Mouse (Mus musculus) heart, postnatal 14 days (tissue): Measurements from ENCODE around the gene 2210011C24Rik. TPM values are rescaled to one million over a fixed set of nuclear protein-coding genes. Genes with fewer than 3 reads are reported as not detected.
A peak's percentile ranks its signal among the peaks of the same experiment; 100 is the strongest.

Experiments
- DNase-seq, 2 experiments: peaks; one replicate each; pipeline ENCODE4 v3.0.0; 2021 to 2022
- intact Hi-C: fragments of 180-260 bp; cut with DNase I; formaldehyde crosslinking; loops from one replicate; pipeline ENCODE4 v1.15.1; 2025
- long read RNA-seq, 2 experiments: library from polyadenylated mRNA; stranded (forward); transcript quantifications; one replicate each; pipeline ENCODE4 v2.0.0; 2021
- total RNA-seq, 2 experiments: library from RNA; stranded (reverse); gene quantifications; 2 replicates each; pipeline ENCODE4 v1.2.3; 2021

2210011C24Rik gene
- 1 to 10 TPM; 1.8 to 2.3 TPM for total RNA-seq
- long read RNA-seq, experiment 1, partial matches to known transcripts, result 1 of 4 reads
- long read RNA-seq, experiment 1, other reads (novel, unspliced or antisense), result 0 of 4 reads
- long read RNA-seq, experiment 2, partial matches to known transcripts, result 0 of 1 reads
- long read RNA-seq, experiment 2, other reads (novel, unspliced or antisense), result 1 of 1 reads

DNA sequence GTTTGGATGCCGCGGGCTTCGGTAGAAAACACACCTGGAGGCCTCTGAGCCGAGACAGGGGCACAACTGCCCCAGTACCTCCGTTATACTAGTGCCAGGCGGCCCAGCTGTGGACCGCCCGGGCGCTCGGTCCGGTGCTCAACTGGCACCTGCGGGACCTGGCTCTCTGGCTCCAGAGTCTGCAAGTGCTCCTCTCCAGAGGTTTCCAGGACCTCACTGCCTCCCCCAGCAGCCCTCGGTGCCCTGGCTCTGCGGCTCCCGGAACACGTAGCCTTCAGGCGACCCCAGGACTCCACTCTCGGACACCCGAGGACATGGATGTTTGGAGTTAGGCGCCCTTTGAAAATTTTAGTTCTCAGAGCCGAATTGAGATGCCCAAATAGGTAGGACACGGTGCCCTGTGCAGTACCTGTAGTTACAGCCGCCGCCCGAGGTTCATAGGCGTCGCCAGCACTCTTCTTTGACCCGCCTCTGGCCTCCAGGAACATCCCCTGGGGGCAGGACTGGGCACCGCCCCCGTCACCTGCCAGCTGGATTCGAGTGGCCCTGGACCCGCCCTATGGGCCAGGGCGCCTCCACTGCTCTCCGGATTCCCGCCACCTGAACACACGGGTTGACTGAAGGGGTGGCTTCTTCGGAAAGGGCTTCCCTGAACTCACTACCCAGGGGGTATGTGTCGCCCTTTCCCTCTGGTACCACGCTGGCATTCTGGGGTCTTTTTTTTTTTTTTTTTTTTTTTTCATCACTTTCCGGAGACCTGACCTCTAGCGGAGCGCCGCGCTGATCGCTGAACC is at the start of gene 2210011C24Rik:
Gene 2210011C24Rik (minus strand): TSS at position 467 of the 794 bp plus-strand sequence.
- intact Hi-C loops, result loop anchor here (10.0 kb wide), 1 partner anchor 823 kb away; the partner anchor contains the start of gene Gadd45gip1
- DNase-seq, result peak in 1 of 2 experiments; percentile 22

DNA sequence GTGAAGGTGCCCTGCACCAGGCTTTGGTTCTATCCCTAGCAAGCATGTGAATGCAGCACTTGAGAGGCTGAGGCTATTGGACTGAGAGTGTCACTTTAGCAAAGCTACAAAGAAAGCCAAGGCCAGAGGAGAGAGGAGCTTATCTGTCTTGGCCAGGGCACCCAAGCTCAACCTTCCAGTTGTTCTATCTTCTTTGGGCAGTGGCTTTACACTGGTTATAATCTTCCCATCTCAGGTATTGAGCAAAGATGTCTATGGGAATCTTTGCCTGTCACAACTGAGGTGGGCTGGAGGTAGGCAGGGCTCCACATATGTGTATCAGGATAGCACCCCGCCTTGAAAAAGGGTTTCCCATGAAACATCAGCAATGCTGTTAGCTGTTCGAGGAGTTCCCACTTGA is 48.3 kb upstream of the 2210011C24Rik start:
- intact Hi-C loops, result no loop called here
- DNase-seq, result no peak

- intact Hi-C loops, result no loop called here
- no peak for DNase-seq
Measured at GRCm38 (mm10) chr8:84059226-84059625, 47.3 kb upstream of the 2210011C24Rik start.

DNA sequence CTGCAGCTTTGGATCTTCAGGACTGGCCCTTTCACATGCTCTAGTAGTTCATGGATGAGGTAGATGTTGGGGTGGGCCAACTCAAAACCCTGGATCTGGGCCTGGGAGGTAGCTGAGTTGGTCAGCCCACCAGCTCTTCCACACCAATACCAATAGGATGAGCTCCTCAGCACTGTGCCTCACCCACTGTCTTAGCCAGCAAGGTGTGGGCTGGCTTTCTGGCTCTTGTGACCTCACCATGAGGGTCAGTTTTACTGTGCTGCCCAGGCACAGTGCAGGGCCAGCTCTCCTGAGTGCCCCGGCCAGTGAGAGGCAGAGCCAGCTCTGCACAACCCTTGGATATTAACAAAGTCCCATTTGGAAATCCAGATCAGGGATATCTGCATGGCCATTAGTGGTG is 45.9 kb upstream of the 2210011C24Rik start:
- intact Hi-C loops, result no loop called here
- no peak for DNase-seq

GRCm38 (mm10) chr8:84053229-84053628 is 41.3 kb upstream of the 2210011C24Rik start:
- DNase-seq, result no peak
- intact Hi-C loops, result no loop called here

DNA sequence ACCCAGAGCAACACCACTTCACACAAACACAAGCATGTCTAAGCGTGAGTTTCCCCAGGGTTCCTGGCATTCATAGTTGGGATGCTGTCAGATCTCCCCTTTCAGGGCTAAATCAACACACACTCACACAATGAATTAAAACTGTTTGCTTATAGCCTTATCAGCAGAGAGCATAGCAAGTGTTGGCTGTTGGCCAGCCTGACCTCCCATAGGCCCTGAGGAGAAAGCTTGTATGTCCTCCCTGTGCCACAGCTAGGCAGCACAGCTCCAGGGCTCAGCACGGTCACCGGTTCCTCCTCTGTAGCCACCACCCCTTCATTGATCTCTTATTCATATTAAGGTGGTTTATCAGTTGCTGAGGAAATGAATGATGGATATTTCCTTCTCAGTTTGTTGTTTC is 40.8 kb upstream of the 2210011C24Rik start:
- no peak for DNase-seq
- intact Hi-C loops, result no loop called here

DNA sequence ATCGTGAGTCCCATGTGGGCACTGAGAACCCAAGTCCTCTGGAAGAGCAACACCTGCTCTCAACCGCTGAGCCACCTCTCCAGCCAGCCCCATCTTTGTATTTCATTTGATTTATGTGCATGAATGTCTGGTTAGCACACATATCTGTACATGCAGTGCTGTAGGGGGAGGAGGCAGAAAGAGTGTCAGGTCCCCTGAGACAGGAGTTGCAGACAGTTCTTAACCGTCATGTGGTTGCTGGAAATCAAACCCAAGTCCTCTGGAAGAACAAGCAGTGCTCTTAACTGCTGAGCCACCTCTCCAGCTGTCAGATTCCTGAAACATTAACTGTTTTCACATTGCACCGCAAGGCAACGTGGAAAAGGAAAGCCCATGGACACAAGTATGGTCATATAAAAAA is 36.2 kb upstream of the 2210011C24Rik start:
- DNase-seq, result no peak
- intact Hi-C loops, result no loop called here

- no peak for DNase-seq
- intact Hi-C loops, result no loop called here
Measured at GRCm38 (mm10) chr8:84046505-84046904, 34.5 kb upstream of the 2210011C24Rik start.

- intact Hi-C loops, result loop anchor here (5.0 kb wide), 1 partner anchor 62 kb away; no protein-coding TSS in a partner anchor
Measured at GRCm38 (mm10) chr8:84044900-84045299, 32.9 kb upstream of the 2210011C24Rik start, which contains the start of gene Rln3. TSS of gene Rln3 (minus strand) at chr8:84045000.

DNA sequence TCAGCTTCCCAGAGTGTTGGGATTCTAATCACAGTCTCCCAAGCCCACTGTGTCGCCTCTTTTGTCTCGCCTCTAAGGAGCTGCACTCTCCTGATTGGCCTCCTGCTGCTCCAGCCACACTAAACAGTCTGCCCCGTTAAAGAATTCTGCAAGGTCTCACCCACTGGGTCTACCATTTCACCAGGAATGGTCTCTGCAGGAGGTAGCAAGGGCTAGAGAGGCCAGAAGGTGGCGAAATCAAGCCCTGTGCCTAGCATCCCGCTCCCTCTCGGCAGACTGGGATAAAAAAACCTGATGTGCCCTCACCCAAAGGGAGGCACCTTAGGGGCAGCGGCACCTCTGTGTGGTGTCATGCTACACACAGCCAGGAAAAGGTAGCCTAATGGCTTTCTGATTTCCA is 32.1 kb upstream of the 2210011C24Rik start:
- intact Hi-C loops, result loop anchor here (5.0 kb wide), 1 partner anchor 63 kb away; no protein-coding TSS in a partner anchor
- DNase-seq, result no peak

More at GRCm38 (mm10) chr8:84044900-84045299, 32.9 kb upstream of the 2210011C24Rik start, which contains the start of gene Rln3:
- DNase-seq, result no peak

GRCm38 (mm10) chr8:84042948-84043342 is 31.0 kb upstream of the 2210011C24Rik start:
- peak; percentile 47 to 51 for DNase-seq
- intact Hi-C loops, result loop anchor here (5.0 kb wide), 1 partner anchor 64 kb away; no protein-coding TSS in a partner anchor

DNA sequence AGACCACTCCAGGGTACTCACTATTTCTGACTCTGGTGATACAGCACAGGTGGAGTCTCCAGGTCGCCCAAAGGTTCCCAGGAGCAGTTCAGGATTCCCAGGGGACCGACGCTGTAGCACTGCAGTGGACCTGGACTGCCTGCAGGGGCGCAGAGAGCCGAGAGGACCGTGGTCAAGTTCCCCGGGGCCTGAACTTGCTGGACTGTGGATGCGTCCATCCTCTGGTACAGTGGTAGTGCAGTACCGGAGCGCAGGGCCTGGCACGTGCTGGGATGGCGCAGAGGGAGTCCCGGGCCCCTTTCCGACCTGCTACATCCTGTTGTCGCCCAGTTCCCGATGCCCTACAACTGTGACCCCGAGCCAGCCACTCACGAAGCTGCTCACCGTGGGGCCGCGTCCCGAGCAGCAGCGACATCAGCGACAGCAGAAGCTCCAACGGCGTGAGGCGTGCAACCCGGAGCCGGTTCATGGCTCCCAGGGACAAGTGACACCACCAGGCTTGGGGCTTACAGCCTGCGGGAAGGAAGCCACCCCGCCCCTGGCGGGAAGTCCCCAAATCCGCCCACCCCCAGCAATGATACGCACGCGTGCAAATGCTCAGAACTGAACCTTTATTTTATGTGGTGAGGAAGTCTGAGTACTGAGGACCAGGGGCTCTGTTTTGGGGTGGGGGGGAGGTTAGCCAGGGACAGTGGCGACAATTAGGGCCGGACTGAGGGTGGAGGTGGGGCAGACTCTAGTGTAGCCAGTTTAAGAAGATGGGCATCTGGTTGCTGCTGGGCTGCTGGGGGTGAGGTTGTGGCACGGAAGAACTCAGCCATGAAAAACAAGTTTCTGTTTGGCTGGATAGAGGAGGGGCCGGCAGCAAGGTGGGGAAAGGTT is 30.3 kb upstream of the 2210011C24Rik start, which contains the start of gene Il27ra:
Gene Il27ra (minus strand): TSS at position 524 of the 882 bp plus-strand sequence.
- intact Hi-C loops, result loop anchor here (5.0 kb wide), 1 partner anchor 65 kb away; no protein-coding TSS in a partner anchor
- DNase-seq, result peak; percentile 79 to 81

GRCm38 (mm10) chr8:84039050-84039449 is 27.1 kb upstream of the 2210011C24Rik start:
- DNase-seq, result peak; percentile 76 to 85
- intact Hi-C loops, result loop anchor here (1.0 to 5.0 kb wide), 2 partner anchors 246 to 318 kb away; no protein-coding TSS in a partner anchor

DNA sequence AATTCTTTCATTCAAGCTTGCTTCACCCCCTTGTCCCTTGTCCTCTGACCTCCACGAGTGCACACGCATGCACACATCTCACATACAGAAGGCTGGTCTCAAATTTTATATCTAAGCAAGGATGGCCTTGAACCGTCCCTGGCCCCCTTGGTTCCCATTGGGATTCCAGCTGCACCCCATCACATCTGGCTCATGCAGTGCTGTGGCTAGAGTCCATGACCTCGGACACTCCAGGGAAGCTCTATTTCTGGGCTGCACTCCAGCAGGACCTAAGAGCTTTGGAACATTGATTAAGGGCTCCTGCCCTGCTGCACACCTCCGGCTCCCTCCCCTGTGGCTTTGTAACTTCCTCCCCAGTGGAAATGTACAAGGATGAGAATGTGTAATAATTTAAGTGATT is 26.0 kb upstream of the 2210011C24Rik start:
- intact Hi-C loops, result loop anchor here (5.0 kb wide), 1 partner anchor 319 kb away; no protein-coding TSS in a partner anchor
- peak; percentile 53 to 68 for DNase-seq

DNA sequence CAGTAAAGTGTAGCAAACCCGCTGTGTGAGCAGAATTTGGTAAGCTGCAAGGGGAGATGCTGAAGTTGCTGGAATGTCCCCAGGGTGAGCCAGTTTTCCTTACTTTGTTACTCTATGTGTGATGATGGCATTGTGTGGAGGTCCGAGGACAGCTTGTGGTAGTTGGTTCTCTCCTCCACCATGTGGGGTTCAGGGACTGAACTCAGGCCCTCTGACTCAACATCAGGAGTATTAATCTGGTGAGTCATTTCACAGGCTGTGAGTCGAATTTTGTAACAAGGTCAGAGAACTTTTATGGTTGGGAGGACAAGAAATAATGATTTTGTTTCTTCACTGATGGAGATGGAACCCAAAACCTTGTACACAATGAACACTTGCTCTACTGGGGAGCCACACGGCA is 20.8 kb upstream of the 2210011C24Rik start:
- DNase-seq, result no peak
- intact Hi-C loops, result no loop called here

DNA sequence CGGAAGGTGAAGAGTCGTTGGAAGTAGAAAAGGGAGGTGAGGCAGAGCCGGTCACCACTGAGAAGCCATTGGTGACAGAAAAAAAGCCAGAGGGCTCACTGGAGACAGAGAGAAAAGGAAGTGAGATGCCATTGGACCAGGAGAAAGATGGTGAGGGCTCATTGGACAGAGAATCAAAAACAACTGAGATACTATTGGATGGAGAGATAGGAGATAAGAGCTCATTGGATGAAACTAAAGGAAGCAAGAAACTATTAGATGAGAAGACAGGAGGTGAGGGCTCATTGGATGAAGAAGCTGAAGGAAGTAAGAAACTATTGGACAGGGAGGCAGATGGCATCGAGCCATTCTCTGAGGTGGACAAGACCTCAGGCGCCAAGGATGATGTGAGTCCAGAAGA is 17.3 kb upstream of the 2210011C24Rik start:
- intact Hi-C loops, result no loop called here
- DNase-seq, result no peak

DNA sequence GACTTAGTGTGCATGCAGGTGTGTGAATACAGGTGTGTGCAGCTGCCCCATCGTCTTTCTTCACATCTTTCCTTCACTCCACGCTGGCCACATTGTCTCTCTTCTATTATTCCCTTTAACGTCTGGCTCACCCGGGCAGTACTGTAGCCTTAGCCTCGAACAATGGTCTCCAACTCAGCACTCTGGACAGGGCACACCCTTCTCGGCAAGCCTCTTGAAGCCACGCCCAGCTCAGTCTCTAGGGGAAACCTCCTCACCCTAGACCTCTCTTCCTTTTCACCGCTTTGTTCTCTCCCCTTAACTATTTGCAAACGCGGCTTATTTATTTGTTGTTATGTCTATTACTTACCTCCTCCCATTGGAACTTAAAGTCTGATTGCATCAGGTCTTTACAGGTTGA is 15.5 kb upstream of the 2210011C24Rik start:
- no peak for DNase-seq
- intact Hi-C loops, result no loop called here

- intact Hi-C loops, result no loop called here
- peak; percentile 61 to 66 for DNase-seq
Measured at GRCm38 (mm10) chr8:84025863-84026262, 13.9 kb upstream of the 2210011C24Rik start.

DNA sequence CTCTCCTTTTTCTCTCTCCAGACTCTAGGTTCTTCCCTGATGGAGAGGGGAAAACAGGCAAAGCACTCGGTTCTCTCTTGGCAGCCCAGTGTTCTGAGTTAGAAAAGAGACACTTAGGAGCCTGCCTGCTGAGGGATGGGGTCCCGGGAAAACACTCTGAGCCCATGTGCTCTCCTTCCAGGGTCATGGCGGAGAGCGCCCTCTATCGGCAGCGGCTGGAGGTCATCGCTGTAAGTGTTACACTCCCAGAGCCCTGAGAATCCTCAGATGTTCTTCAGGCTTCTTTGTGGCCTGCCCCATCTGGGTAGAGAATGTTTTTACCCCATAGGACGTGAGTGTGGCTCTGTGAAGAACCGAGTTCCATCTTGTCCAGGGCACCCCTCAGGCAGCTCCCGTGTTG is 12.2 kb upstream of the 2210011C24Rik start:
- intact Hi-C loops, result no loop called here

DNA sequence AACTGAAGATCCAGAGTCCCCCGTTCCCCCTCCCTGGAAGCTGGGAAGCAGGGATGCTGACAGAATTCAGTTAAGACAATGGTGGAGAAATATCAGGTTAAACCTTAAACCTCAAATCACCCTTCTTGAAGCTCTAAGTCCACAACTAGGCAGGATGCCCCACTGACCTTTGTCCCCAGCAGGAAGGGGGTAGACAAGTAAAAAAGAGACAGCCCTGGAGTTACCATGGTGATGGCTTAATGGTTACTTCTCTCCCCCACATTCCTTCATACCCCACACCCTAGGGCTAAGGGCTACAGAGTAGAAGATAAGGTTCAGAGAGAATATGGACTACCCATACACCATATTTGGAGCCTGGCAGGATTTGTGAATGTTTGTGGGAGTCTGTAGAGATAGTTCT is 11.7 kb upstream of the 2210011C24Rik start:
- DNase-seq, result no peak
- intact Hi-C loops, result no loop called here

More for the DNA sequence above, 12.2 kb upstream of the 2210011C24Rik start:
- peak; percentile 59 to 73 for DNase-seq
